Mouse (Mus musculus): ENCODE data around the gene Hadha. TPM values are rescaled to one million over a fixed set of nuclear protein-coding genes. Genes with fewer than 3 reads are reported as not detected.

Gene Hadha
- polyA plus RNA-seq (2015; fragmentation: Nextera tagmentation; extraction: Ambion mirVana), result 232 and 255 TPM in 2 replicates

DNA sequence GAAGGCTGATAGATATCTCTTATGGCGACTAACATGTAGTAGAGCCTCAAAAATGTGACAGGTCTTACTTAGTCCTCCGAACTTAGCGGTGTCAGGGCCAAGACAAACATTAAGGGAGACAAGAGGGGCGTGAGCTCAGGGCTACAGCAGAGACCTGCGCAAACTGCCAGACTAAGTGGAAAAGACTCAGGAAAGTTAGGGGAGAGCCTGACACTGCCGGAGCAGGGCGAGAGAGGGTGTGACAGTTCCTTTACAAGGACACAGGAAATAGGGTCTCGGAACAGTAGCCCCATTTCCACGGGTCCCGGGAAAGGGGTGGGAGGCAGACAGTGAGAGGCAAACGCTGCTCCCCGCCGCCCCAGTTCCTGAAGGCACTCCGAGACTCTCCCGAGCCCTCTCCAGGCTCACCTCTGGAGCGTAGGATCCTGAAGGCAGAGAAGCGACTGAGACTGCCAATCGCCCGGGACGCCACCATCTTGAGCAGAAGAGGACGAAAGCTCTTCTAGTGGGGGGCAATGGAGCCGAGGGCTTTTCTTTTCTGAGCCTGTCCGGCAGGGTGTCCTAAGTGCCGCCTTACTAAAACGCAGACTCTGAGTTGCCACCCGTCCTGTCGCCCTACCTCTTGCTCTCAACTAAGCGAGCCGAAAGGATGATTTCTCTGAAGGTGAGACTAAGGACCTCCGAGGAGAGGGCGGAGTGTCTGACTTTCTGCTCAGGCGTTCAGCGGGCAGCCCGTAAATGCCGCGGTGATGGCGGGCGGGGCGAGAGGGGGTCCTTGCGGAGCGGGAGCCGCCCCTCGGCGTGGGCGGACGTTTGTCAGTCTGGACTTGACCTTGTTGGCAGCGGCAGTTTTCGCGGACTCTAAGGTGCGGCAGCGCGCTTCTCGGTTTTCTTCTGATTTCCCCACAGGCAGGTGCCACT, at the start of gene Hadha, which contains the start of gene Hadhb:
Hadha (minus strand) TSS at position 689 of the 921 bp plus-strand sequence.
Hadhb (plus strand) TSS at position 775 of the 921 bp plus-strand sequence.
- Histone ChIP-seq H3K9ac (ENCODE audit: low read depth, low read length) (peak within 1 kb of the TSS; percentile 95), H3K9me3 (ENCODE audit: control insufficient read depth, low read length) (no peaks in the 10 kb centered on the region), H3K4me3 (ENCODE audit: low read length) (peak within 1 kb of the TSS; percentile 91), H3K36me3 (ENCODE audit: control insufficient read depth, insufficient read depth, low read length) (no peaks in the 10 kb centered on the region), H3K4me2 (ENCODE audit: low read depth, low read length) (peak within 1 kb of the TSS; percentile 58), H3K27ac (ENCODE audit: low read length) (peak within 1 kb of the TSS; percentile 94), H3K4me1 (ENCODE audit: control insufficient read depth, insufficient read depth, low read length) (peaks cover 8% of the 10 kb centered on the region), H3K27me3 (replicated peaks; ENCODE audit: control insufficient read depth, insufficient read depth, low read length) (no peaks in the 10 kb centered on the region)
- under 1% methylated on average over 53 of the region's 53 CpGs for WGBS
- peak; percentile 90 for ATAC-seq

DNA sequence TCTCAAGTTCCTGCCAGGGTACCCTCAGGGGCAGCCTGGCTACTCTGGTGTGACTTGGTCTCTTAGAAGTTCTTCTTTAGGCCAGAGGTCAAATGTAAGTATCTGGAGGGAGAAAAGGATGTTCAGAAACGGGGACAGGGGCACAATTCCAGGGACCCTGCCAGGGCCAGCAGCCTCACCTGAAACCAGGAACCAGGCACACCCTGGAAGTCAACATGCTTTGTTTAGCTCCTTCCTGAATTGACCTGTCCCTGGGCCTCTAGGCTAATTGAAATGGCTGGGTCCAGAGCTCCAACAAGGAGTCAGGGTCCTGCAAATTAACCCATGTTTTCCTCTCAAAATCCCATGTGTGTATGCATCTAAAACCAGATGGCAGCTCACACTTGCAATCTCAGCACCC, 49.5 kb upstream of the Hadha start:
- no peak overlapping the region for H3K4me2 ChIP-seq (ENCODE audit: low read depth, low read length)
- no peaks in the 10 kb centered on the region for H3K27me3 ChIP-seq (replicated peaks; ENCODE audit: control insufficient read depth, insufficient read depth, low read length)
- H3K9ac ChIP-seq (ENCODE audit: low read depth, low read length), result no peak overlapping the region
- ATAC-seq, result no peak
- H3K27ac ChIP-seq (ENCODE audit: low read length), result no peak overlapping the region
- H3K4me1 ChIP-seq (ENCODE audit: control insufficient read depth, insufficient read depth, low read length), result no peaks in the 10 kb centered on the region
- H3K4me3 ChIP-seq (ENCODE audit: low read length), result no peak overlapping the region
- no peaks in the 10 kb centered on the region for H3K36me3 ChIP-seq (ENCODE audit: control insufficient read depth, insufficient read depth, low read length)
- 58% methylated on average over 1 of the region's 1 CpGs for WGBS
- no peaks in the 10 kb centered on the region for H3K9me3 ChIP-seq (ENCODE audit: control insufficient read depth, low read length)

- no peak overlapping the region for H3K4me2 ChIP-seq (ENCODE audit: low read depth, low read length)
- H3K9ac ChIP-seq (ENCODE audit: low read depth, low read length), result no peak overlapping the region
- 79% methylated on average over 10 of the region's 10 CpGs for WGBS
- H3K4me3 ChIP-seq (ENCODE audit: low read length), result no peak overlapping the region
- H3K4me1 ChIP-seq (ENCODE audit: control insufficient read depth, insufficient read depth, low read length), result no peaks in the 10 kb centered on the region
- no peaks in the 10 kb centered on the region for H3K27me3 ChIP-seq (replicated peaks; ENCODE audit: control insufficient read depth, insufficient read depth, low read length)
- no peak overlapping the region; the same call in 1 of the 2 replicates for H3K27ac ChIP-seq (ENCODE audit: low read length)
- ATAC-seq, result no peak
- H3K36me3 ChIP-seq (ENCODE audit: control insufficient read depth, insufficient read depth, low read length), result no peaks in the 10 kb centered on the region
- no peaks in the 10 kb centered on the region for H3K9me3 ChIP-seq (ENCODE audit: control insufficient read depth, low read length)
These were observed 48.4 kb upstream of the Hadha start for GRCm38 (mm10) chr5:30203216-30203885.

DNA sequence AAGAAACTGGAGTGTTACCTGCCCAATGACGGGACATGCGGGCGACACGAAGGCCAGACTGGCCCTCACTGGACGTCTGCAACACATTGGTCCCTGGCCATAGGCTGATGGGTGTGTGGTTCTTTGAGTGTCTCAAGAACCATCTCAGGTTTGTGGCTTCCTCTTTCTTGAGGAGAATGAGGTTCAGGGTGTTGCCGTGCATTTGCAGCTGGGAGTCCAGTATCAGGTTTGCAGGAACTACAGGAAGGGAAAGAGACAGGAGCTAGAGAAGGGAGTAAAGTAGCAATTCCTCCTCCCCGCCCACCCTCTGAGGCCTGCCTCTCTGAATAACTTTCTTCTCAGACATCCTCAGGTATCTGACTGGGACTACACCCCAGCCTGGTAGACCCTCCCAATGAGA, 47.3 kb upstream of the Hadha start:
- H3K4me1 ChIP-seq (ENCODE audit: control insufficient read depth, insufficient read depth, low read length), result no peaks in the 10 kb centered on the region
- no peaks in the 10 kb centered on the region for H3K27me3 ChIP-seq (replicated peaks; ENCODE audit: control insufficient read depth, insufficient read depth, low read length)
- no peak for ATAC-seq
- 85% methylated on average over 7 of the region's 7 CpGs for WGBS
- no peaks in the 10 kb centered on the region for H3K9me3 ChIP-seq (ENCODE audit: control insufficient read depth, low read length)
- H3K4me3 ChIP-seq (ENCODE audit: low read length), result no peak overlapping the region
- no peak overlapping the region for H3K27ac ChIP-seq (ENCODE audit: low read length)
- H3K9ac ChIP-seq (ENCODE audit: low read depth, low read length), result no peak overlapping the region
- H3K36me3 ChIP-seq (ENCODE audit: control insufficient read depth, insufficient read depth, low read length), result no peaks in the 10 kb centered on the region
- no peak overlapping the region for H3K4me2 ChIP-seq (ENCODE audit: low read depth, low read length)

- ATAC-seq, result no peak
These were observed 46.6 kb upstream of the Hadha start for GRCm38 (mm10) chr5:30201521-30201920.

GRCm38 (mm10) chr5:30198257-30198656, 43.3 kb upstream of the Hadha start:
- no peaks in the 10 kb centered on the region for H3K27me3 ChIP-seq (replicated peaks; ENCODE audit: control insufficient read depth, insufficient read depth, low read length)
- no peaks in the 10 kb centered on the region for H3K9me3 ChIP-seq (ENCODE audit: control insufficient read depth, low read length)
- H3K27ac ChIP-seq (ENCODE audit: low read length), result no peak overlapping the region
- peak; percentile 68 for ATAC-seq
- H3K4me2 ChIP-seq (ENCODE audit: low read depth, low read length), result no peak overlapping the region
- WGBS, result 62% methylated on average over 7 of the region's 7 CpGs
- H3K36me3 ChIP-seq (ENCODE audit: control insufficient read depth, insufficient read depth, low read length), result no peaks in the 10 kb centered on the region
- no peak overlapping the region for H3K9ac ChIP-seq (ENCODE audit: low read depth, low read length)
- peaks cover 3% of the 10 kb centered on the region; the same call in 1 of the 2 replicates for H3K4me1 ChIP-seq (ENCODE audit: control insufficient read depth, insufficient read depth, low read length)
- no peak overlapping the region for H3K4me3 ChIP-seq (ENCODE audit: low read length)

More at GRCm38 (mm10) chr5:30201521-30201920, 46.6 kb upstream of the Hadha start:
- H3K27me3 ChIP-seq (replicated peaks; ENCODE audit: control insufficient read depth, insufficient read depth, low read length), result no peaks in the 10 kb centered on the region
- no peak overlapping the region for H3K9ac ChIP-seq (ENCODE audit: low read depth, low read length)
- H3K4me3 ChIP-seq (ENCODE audit: low read length), result no peak overlapping the region
- H3K4me1 ChIP-seq (ENCODE audit: control insufficient read depth, insufficient read depth, low read length), result no peaks in the 10 kb centered on the region
- H3K4me2 ChIP-seq (ENCODE audit: low read depth, low read length), result no peak overlapping the region
- no peaks in the 10 kb centered on the region for H3K9me3 ChIP-seq (ENCODE audit: control insufficient read depth, low read length)
- WGBS, result 40% methylated on average over 5 of the region's 5 CpGs
- H3K27ac ChIP-seq (ENCODE audit: low read length), result no peak overlapping the region
- no peaks in the 10 kb centered on the region for H3K36me3 ChIP-seq (ENCODE audit: control insufficient read depth, insufficient read depth, low read length)

GRCm38 (mm10) chr5:30195340-30195739, 40.4 kb upstream of the Hadha start:
- 82% methylated on average over 5 of the region's 5 CpGs for WGBS
- H3K4me3 ChIP-seq (ENCODE audit: low read length), result no peak overlapping the region
- no peaks in the 10 kb centered on the region for H3K27me3 ChIP-seq (replicated peaks; ENCODE audit: control insufficient read depth, insufficient read depth, low read length)
- no peak overlapping the region for H3K4me2 ChIP-seq (ENCODE audit: low read depth, low read length)
- H3K9me3 ChIP-seq (ENCODE audit: control insufficient read depth, low read length), result no peaks in the 10 kb centered on the region
- H3K27ac ChIP-seq (ENCODE audit: low read length), result no peak overlapping the region
- peaks cover 3% of the 10 kb centered on the region; the same call in 1 of the 2 replicates for H3K4me1 ChIP-seq (ENCODE audit: control insufficient read depth, insufficient read depth, low read length)
- H3K9ac ChIP-seq (ENCODE audit: low read depth, low read length), result no peak overlapping the region
- no peak for ATAC-seq
- no peaks in the 10 kb centered on the region for H3K36me3 ChIP-seq (ENCODE audit: control insufficient read depth, insufficient read depth, low read length)

DNA sequence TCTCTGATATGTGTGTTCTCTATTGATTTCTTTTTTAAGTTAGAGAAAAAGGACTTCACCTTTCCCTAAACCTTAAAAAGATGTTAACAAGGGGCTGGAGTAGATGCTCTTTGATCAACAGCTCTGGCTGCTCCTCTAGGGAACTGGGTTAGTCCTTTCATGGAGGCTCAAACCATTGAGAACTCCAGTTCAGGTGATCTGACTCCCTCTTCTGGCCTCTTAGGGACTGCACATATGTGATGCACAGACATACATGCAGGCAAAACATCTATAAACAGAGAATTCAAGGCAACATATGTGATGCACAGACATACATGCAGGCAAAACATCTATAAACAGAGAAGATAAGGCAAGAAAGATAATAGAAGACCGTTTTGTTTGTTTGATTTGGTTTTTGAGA, 37.5 kb upstream of the Hadha start:
- 74% methylated on average over 1 of the region's 1 CpGs for WGBS
- H3K36me3 ChIP-seq (ENCODE audit: control insufficient read depth, insufficient read depth, low read length), result peaks cover 3% of the 10 kb centered on the region; the same call in 1 of the 2 replicates
- H3K27me3 ChIP-seq (replicated peaks; ENCODE audit: control insufficient read depth, insufficient read depth, low read length), result no peaks in the 10 kb centered on the region
- H3K4me1 ChIP-seq (ENCODE audit: control insufficient read depth, insufficient read depth, low read length), result peaks cover 3% of the 10 kb centered on the region; the same call in 1 of the 2 replicates
- no peaks in the 10 kb centered on the region for H3K9me3 ChIP-seq (ENCODE audit: control insufficient read depth, low read length)
- H3K4me2 ChIP-seq (ENCODE audit: low read depth, low read length), result no peak overlapping the region
- no peak overlapping the region for H3K4me3 ChIP-seq (ENCODE audit: low read length)
- no peak for ATAC-seq
- H3K27ac ChIP-seq (ENCODE audit: low read length), result no peak overlapping the region
- no peak overlapping the region for H3K9ac ChIP-seq (ENCODE audit: low read depth, low read length)

All from intestine, embryonic 16.5 days (tissue).